Mouse (Mus musculus) ES-E14 (cell line): ENCODE data around the gene Rab44. TPM values are rescaled to one million over a fixed set of nuclear protein-coding genes. Genes with fewer than 3 reads are reported as not detected.

ENCODE experiments used
- DNase-seq: peaks from one replicate; pipeline ENCODE4 v3.0.0-alpha.2; 2013; ENCODE audit warnings: low read depth, low spot score
- H3K27ac ChIP-seq: 2 replicates; pipeline ENCODE4 v1.5.1; 2012; ENCODE audit warnings: low read depth, mild to moderate bottlenecking, low read length, moderate library complexity, mixed read lengths; ENCODE audit not compliant: poor library complexity, insufficient read depth, severe bottlenecking
- H3K36me3 ChIP-seq: 2 replicates; pipeline ENCODE4 v1.6.1; 2012; ENCODE audit warnings: mild to moderate bottlenecking, low read length, moderate library complexity, mixed read lengths; ENCODE audit not compliant: control insufficient read depth, poor library complexity, insufficient read depth, severe bottlenecking
- H3K4me1 ChIP-seq, 2 experiments: fragments of 150-350 bp in 1 of 2; sonication (generic) in 1 of 2; 2 replicates each; pipeline ENCODE4 v1.6.1; 2012; ENCODE audit warnings: low read length in 2 of 2, mild to moderate bottlenecking in 1 of 2, mixed read lengths in 1 of 2; ENCODE audit not compliant: control insufficient read depth in 2 of 2, insufficient read depth in 2 of 2, poor library complexity in 1 of 2
- H3K4me3 ChIP-seq, 2 experiments: fragments of 150-350 bp in 1 of 2; sonication (generic) in 1 of 2; 2 replicates each; pipeline ENCODE4 v1.5.1; 2012; ENCODE audit warnings: low read length in 2 of 2, low read depth in 1 of 2, mild to moderate bottlenecking in 1 of 2, mixed read lengths in 1 of 2; ENCODE audit not compliant: insufficient read depth in 1 of 2, poor library complexity in 1 of 2, severe bottlenecking in 1 of 2
- H3K9ac ChIP-seq: 2 replicates; pipeline ENCODE4 v1.6.1; 2012; ENCODE audit warnings: low read depth, mild to moderate bottlenecking, low read length, mixed read lengths; ENCODE audit not compliant: poor library complexity, insufficient read depth, severe bottlenecking
- H3K9me3 ChIP-seq: fragments of 150-350 bp; sonication (generic); 2 replicates; pipeline ENCODE4 v1.6.1; 2012; ENCODE audit warnings: low read depth, mild to moderate bottlenecking, low read length; ENCODE audit not compliant: control insufficient read depth, insufficient read depth
- CHD2 ChIP-seq: IDR thresholded peaks from 2 replicates; pipeline ENCODE4 v1.6.1; 2014; ENCODE audit warnings: mild to moderate bottlenecking, low read depth, low read length, inconsistent platforms
- HCFC1 ChIP-seq: IDR thresholded peaks from 2 replicates; pipeline ENCODE4 v1.6.1; 2012; ENCODE audit warnings: low read length, inconsistent platforms, borderline replicate concordance; ENCODE audit not compliant: insufficient read depth
- MAFK ChIP-seq: IDR thresholded peaks from 2 replicates; pipeline ENCODE4 v1.6.1; 2014; ENCODE audit warnings: mild to moderate bottlenecking, low read depth, low read length, inconsistent platforms; ENCODE audit not compliant: insufficient read depth
- ZC3H11A ChIP-seq: IDR thresholded peaks from 2 replicates; pipeline ENCODE4 v1.6.1; 2012; ENCODE audit warnings: low read depth, mild to moderate bottlenecking, inconsistent platforms, low read length, borderline replicate concordance
- ZNF384 ChIP-seq: IDR thresholded peaks from 2 replicates; pipeline ENCODE4 v1.6.1; 2012; ENCODE audit warnings: low read depth, low read length, inconsistent platforms
- in situ Hi-C, 2 experiments: fragments of 600-800 bp; cut with MboI; formaldehyde crosslinking; loops; one replicate each; pipeline ENCODE4 v1.15.1; 2025; ENCODE audit warnings: low sequenced_read_pairs in 2 of 2, inconsistent platforms in 1 of 2; ENCODE audit not compliant: unreplicated experiment in 2 of 2
- total RNA-seq: library from RNA; depleted of rRNA; stranded (reverse); fragments of 300-350 nt; gene quantifications from 2 replicates; pipeline ENCODE4 v1.2.3, GENCODE M21; 2012

Rab44 gene
- total RNA-seq, 1 experiment = 0.31 TPM

DNA sequence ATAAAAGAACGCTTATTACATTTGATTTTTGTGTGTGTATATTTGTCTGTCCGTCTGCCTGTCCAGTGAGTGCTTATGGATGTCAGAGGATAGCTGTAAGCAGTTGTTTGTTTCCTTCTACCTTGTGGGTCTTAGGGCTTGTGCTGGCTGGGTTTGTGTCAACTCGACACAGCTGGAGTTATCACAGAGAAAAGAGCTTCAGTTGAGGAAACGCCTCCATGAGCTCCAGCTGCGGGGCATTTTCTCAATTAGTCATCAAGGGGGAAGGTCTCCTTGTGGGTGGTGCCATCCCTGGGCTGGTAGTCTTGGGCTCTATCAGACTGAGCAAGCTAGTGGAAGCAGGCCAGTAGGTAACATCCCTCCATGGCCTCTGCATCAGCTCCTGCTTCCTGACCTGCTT is 46.1 kb upstream of the Rab44 start:
- Histone ChIP-seq H3K36me3 (no peaks in the 10 kb centered on the region), H3K9ac (no peak overlapping the region), H3K4me1 (peaks cover 35 to 49% of the 10 kb centered on the region in 2 experiments), H3K9me3 (no peaks in the 10 kb centered on the region), H3K27ac (no peak overlapping the region), H3K4me3 (no peak overlapping the region)
- no peak for TF ChIP-seq ZNF384
- no peak for TF ChIP-seq CHD2
- TF ChIP-seq HCFC1 = no peak
- no peak for TF ChIP-seq ZC3H11A
- no peak for TF ChIP-seq MAFK
- no peak for DNase-seq
- in situ Hi-C loops = no loop called here

DNA sequence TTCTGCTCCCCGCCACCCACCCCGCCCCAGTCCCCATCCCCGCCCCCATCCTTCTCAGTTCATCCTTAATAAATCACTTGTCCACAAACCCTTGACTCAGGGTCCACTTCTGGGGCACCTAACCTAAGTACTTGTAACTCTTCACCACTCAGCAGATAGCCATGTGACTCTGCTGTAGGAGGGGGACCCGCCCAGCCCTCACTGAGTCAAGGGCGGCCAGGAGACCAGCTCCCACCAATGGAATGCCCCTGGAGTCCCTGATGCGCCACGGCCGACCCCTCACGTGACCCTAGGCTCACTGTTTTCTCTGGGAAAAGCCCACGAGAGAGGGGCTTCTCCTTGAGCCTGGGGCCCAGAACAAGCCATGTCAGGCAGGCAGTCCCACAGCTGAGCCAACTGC is 44.9 kb upstream of the Rab44 start:
- H3K4me1 ChIP-seq = peaks cover 45 to 53% of the 10 kb centered on the region in 2 experiments
- in situ Hi-C loops = no loop called here
- no peak overlapping the region; the same call in 1 of the 2 replicates for H3K27ac ChIP-seq
- no peaks in the 10 kb centered on the region for H3K9me3 ChIP-seq
- TF ChIP-seq ZNF384 (no peak), MAFK (no peak), CHD2 (no peak), ZC3H11A (no peak), HCFC1 (no peak)
- DNase-seq = no peak
- H3K36me3 ChIP-seq = no peaks in the 10 kb centered on the region
- no peak overlapping the region for H3K9ac ChIP-seq
- H3K4me3 ChIP-seq = peak overlapping the region in 1 of 2 experiments; percentile 24; a peak in 2 of 4 replicates

DNA sequence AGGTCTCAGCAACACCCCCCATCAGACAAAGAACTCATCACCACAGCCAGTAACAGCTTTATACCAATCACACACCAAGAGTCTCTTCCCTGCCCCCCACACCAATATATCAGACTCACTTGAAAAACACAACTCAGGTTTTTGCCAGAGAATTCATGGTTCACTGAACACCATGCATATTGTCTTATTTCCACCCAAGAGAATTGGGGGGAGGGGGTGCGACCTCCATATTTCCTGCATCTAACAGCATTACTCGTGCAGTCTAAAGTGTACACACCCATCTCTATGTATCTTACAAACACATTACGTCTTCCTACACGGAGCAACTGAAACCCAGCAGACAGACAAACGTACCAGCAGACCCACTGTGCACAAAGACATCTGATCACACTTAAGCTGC is 42.1 kb upstream of the Rab44 start:
- Histone ChIP-seq H3K9ac (no peak overlapping the region), H3K27ac (no peak overlapping the region), H3K9me3 (no peaks in the 10 kb centered on the region), H3K4me1 (peaks cover 35 to 48% of the 10 kb centered on the region in 2 experiments), H3K4me3 (no peak overlapping the region), H3K36me3 (no peaks in the 10 kb centered on the region)
- no peak for DNase-seq
- TF ChIP-seq ZNF384 (no peak), MAFK (no peak), ZC3H11A (no peak), HCFC1 (no peak), CHD2 (no peak)
- in situ Hi-C loops = no loop called here

DNA sequence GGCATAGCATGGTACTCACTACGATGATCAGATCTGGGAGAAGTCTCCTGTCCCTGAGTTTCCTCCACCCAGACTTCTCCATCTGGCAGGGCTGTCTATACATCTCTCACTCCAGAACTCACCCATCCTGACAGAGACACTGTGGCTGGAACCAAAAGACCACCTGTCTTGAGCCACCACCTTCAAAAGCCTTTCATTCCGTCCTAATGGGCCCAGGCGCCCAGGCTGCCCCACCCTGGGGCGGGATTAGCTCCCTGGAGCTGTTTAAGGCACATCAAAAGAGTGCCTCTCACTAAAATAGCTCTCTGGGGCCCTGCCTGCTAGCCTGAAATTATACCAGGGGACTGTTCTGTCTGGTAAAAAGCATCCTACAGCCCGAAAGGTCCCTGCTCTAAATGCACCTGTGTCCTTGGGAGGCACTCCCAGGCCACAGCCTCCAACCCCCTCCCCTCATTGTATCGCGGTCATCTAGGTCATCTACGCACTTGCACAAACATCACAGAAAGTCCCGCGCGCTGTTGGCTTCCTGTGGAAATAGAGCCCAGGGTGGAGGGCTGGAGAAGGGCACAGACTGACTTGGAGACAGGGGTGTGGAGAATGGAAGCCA is 41.1 kb upstream of the Rab44 start:
- peak overlapping the region in 1 of 2 experiments; percentile 22; a peak in 3 of 4 replicates for H3K4me3 ChIP-seq
- H3K36me3 ChIP-seq = no peaks in the 10 kb centered on the region
- TF ChIP-seq ZC3H11A (no peak), CHD2 (no peak), MAFK (no peak)
- H3K9ac ChIP-seq = no peak overlapping the region
- peaks cover 34 to 46% of the 10 kb centered on the region in 2 experiments for H3K4me1 ChIP-seq
- H3K9me3 ChIP-seq = no peaks in the 10 kb centered on the region
- peak; percentile 81 for DNase-seq
- in situ Hi-C loops = no loop called here
- peak overlapping the region; percentile 33 for H3K27ac ChIP-seq
